Mouse (Mus musculus): Measurements from ENCODE around the gene Pcbp3.
A peak's percentile ranks its signal among the peaks of the same experiment; 100 is the strongest.

The Pcbp3 gene

GRCm38 (mm10) chr10:76961790-76962489, at the start of gene Pcbp3:
TSS of gene Pcbp3 (minus strand) at chr10:76961887.
- peak; percentile 98 for DNase-seq (ENCODE audit: low read depth, low spot score)

DNA sequence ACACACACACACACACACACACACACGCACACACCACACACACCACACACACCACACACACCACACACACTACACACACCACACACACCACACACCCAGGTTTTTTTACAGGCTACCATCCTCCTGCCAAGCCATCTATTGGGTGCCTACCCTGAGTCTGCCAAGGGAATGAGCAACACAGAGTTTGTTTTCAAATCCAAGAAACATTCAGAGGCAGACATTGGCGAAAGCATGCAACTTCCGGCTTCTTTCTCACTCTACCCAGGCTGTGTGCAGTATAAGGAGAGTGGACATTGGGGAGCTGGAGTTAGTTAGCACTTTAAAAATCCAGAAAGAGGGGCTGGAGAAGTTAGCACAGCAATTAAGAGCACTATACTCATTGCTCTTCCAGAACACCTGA, 47.0 kb upstream of the Pcbp3 start:
- DNase-seq (ENCODE audit: low read depth, low spot score), result no peak

DNA sequence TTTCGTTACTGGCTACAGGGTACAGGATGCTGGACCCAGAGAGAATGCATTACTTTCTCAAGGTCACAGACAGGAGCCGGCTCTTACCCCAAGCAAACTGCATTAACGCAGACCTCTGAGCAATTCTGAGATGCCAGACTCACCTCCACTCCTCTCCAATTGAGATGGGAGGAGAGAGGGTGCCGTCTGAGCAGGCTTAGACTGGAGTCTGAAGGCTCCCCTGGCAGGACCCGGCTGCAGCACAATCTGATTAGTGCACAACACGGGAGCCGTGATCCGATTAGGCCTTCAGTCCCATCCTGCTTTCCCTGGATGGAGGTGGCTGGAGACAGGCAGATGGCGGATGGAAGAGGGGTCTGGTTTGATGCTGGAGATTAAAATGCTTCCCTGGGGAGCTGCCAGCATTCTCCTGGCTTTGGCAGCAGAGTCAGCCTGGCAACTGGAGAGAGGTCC, 46.4 kb upstream of the Pcbp3 start:
- peak; percentile 42 for DNase-seq (ENCODE audit: low read depth, low spot score)

- peak; percentile 73 for DNase-seq (ENCODE audit: low read depth, low spot score)
Measured at GRCm38 (mm10) chr10:77007433-77008108, 45.9 kb upstream of the Pcbp3 start.

DNA sequence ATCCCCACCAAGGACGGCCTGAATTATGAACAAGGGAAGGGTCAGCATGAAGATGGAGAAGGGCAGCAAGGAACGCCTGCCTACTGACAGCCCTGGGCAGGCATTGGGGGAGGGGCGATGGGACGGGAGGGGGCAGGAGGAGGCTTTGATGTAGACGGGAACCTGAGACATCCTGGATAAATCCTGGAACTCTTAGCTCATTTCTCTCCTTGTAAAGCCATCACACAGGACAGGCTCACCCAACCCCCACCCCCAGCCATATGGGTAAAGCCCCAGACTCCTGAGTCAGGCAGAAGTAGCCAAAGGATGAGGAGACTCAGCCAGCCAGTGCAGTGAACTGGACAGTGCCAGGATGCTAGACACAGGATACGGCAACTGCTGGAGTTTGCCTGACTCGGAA, 43.2 kb upstream of the Pcbp3 start:
- no peak for DNase-seq (ENCODE audit: low read depth, low spot score)

DNA sequence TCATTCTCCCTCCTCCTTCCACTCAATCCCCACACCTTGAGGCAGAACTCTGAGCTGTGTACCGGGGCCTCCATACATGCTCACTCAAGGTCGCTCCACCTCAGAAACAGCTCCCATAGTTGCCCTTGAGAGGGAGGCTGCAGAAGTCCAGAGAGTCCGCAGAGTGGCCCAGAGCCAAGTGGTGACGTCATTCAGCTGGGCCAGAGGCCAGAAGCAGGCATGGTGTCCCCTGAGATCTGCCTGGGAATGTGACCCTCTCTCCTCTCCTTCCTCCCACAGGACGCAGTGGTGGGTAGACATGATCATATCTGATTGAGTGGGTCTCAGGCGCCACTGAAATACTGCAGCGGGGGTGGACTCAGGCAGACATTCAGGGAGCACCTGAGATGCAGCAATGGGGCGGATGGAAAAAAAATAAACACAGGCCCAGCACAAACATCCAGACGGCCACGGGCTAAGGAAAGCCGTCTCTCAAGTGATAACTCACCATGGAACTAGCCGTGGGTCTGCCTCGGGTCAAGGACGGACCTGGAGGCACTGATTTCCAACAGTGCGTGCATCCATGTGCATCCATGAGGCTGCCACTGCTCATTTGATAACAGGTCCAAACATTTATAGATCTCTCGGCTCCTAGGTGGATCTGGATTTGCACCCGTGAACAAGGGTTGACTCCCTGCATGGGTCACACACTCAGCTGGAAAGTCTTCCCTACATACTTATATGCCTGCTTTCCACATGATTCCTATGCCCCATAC, 36.2 kb upstream of the Pcbp3 start:
- no peak for DNase-seq (ENCODE audit: low read depth, low spot score)

- peak; percentile 55 for DNase-seq (ENCODE audit: low read depth, low spot score)
Measured at GRCm38 (mm10) chr10:76992456-76992855, 30.8 kb upstream of the Pcbp3 start.

GRCm38 (mm10) chr10:76988586-76988985, 26.9 kb upstream of the Pcbp3 start:
- no peak for DNase-seq (ENCODE audit: low read depth, low spot score)

DNA sequence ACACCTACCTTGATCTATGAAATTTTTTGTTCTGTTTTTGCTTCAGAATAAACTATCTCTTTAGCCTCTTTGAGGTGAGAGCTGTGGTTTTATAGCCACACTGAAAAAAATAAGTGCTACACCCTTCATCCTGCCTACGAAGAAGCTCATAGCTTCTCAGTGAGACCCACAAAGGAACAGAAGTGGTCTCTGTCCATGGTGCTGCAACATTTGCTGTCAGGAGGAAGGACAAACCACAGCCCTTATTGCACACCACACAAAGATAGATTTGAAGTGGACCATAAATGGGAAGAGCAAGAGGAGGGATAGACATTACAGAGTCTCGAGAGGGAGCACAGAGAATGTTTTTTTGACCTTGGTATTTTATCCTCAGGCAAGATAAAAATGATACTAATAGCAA, 16.4 kb upstream of the Pcbp3 start:
- peak; percentile 56 for DNase-seq (ENCODE audit: low read depth, low spot score)

DNA sequence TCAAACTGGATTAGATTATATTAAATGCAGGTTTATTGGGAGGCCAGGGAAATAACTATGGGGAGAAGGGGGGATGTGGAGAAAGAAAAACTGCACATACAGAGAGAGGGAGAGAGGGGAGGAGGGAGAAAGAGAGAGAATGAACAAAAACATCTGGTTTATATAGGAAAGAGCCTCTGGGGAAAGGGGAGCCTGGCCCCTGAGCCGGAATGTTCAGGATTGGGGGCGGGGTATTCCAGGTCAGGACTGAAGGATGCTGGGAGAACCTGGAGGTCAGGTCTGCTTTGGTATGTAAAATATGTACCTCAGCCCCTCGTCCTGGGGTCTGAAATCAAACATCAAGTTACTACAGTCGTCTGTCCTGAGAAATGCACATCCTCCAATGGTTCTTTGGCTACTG, 15.0 kb upstream of the Pcbp3 start:
- peak; percentile 19 for DNase-seq (ENCODE audit: low read depth, low spot score)

GRCm38 (mm10) chr10:76973797-76974436, 12.2 kb upstream of the Pcbp3 start:
- no peak for DNase-seq (ENCODE audit: low read depth, low spot score)

- DNase-seq (ENCODE audit: low read depth, low spot score), result peak; percentile 49
Measured at GRCm38 (mm10) chr10:76972318-76972717, 10.6 kb upstream of the Pcbp3 start.

DNA sequence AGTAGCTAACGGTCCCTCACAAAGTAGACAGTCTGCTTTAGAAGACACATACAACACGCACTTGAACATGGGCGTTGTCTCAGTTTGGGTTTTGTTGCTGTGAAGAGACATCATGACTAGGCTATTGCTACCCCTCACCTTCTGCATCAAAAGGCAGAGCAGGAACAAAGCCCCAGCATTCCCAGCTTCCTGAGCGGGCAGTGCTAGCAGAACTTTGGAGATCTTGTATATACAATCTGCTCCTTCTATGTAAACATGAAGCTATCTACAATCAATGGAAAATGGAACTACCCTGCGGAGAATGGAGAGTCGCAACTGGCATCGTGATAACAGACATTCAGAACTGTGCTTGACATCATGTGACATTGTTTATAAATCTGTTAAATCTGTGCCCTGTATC, 9.3 kb upstream of the Pcbp3 start:
- DNase-seq (ENCODE audit: low read depth, low spot score), result no peak

DNA sequence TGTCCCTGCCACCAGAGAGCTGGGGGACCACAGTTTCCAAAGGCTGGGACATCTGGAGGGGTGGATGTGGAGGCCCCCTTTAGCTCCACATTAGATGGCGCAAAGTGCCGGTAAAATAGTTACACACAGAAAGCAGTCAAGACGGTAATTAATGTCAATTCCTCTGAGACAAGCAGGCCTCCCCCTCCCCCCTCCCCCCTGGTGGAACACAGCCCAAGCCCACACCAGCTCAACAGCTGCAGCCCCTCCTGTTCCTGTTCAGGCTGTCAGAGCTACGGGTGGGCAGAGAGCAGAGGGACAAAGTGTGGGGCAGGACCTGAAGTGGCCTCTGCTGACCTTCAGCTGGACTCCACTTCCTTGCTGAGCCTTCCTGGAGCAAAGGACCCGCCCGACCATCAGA, 2.7 kb upstream of the Pcbp3 start:
- DNase-seq (ENCODE audit: low read depth, low spot score), result no peak

DNA sequence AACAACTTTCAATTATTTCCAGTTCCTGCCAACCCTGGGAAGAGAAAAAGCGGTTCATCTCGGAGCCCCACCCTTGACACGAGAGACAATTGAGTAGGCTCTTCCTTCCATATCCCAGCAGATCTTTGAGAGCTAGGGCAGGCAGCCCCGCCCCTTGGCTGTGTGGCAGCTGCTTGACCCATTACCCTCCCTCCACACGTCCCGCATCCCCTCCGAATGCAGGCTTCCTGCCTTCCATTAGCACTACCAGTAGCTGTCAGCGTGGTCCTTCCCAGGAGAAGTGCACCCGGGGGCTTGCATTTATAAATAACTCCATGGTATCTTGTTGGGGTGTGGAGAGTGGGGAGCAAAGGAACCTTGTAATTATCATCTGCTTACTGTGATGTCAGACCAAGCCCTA, 2.3 kb upstream of the Pcbp3 start:
- DNase-seq (ENCODE audit: low read depth, low spot score), result peak; percentile 29

- DNase-seq (ENCODE audit: low read depth, low spot score), result no peak
Measured at GRCm38 (mm10) chr10:76961156-76961555, 531 bp downstream of the Pcbp3 start.

DNA sequence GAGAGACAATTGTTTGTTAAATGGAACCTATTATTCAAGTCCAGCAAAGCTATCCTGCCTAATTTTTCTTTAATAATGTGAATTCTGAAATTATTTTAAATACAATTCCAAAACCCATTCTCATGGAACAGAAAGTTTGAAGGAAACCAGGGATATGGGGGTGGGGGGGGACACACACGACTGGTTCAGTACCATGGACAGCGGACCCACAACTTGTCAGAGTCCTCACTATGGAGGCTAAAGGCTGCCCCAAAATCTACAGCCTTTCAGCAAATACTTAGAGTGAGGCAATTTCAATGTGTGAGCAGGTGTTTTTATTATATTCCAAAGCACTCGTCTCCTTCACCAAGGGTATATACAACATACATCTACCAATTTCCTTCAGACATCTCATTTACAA, 3.5 kb downstream of the Pcbp3 start:
- DNase-seq (ENCODE audit: low read depth, low spot score), result no peak

- DNase-seq (ENCODE audit: low read depth, low spot score), result no peak
Measured at GRCm38 (mm10) chr10:76956200-76956599, 5.5 kb downstream of the Pcbp3 start.

GRCm38 (mm10) chr10:76941038-76941437, 20.6 kb downstream of the Pcbp3 start:
- DNase-seq (ENCODE audit: low read depth, low spot score), result no peak

DNA sequence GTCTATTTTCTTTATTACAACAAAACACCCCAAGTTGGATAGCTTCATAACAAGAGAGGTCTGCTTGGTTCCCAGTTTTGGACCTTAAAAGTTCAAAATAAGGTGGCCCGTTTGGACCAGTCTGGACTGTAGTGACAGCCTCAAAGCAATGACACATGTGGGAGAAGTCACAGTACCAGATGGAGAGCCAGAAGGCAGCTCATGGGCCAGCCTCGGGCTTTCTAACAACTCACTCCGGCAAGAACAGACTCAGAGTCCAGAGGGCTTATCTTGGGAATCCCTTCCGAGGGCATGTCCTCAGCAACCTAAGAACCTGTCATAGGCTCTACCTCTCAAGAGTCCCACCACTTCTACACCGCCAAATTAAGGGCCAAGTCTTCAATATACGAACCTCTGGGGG, 24.9 kb downstream of the Pcbp3 start:
- no peak for DNase-seq (ENCODE audit: low read depth, low spot score)

GRCm38 (mm10) chr10:76934805-76935204, 26.9 kb downstream of the Pcbp3 start:
- no peak for DNase-seq (ENCODE audit: low read depth, low spot score)

DNA sequence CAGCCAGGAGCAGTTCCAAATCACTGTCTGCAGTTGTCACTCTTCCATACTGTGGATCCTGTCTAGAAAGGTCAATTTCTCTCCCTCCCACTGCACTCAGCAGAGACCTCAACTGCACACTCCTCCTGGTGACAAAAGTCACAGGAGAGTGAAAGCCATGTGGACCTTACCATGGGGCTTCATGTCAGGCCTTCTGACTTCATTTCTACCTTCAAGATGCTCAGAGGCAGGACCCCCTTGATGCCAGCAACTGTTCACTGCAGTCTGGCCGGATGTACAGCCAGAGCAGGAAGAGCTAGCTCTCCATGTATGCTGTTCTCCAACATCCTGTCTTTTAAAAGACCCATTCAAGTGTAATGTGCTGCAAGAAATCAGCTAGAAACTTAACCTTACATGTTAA, 29.9 kb downstream of the Pcbp3 start:
- no peak for DNase-seq (ENCODE audit: low read depth, low spot score)

Data from ES-CJ7 (cell line).